Mouse (Mus musculus): ENCODE results near the gene Grid1.

GRCm38 (mm10) chr14:35153701-35154277 is 333.9 kb downstream of the Grid1 start:
- TF ChIP-seq CTCF (IDR thresholded peaks at IDR 0.05; ENCODE audit: extremely low read depth, insufficient read length, insufficient replicate concordance, low read depth, low read length) = no peak
- TF ChIP-seq POLR2A (IDR thresholded peaks at IDR 0.05; ENCODE audit: low read depth, low read length) = no peak
